Mouse (Mus musculus) activated CD4-positive, CD25-positive, alpha-beta regulatory T cell, adult 4 months (primary cell): ENCODE data around the gene Tnfrsf11a. TPM values are rescaled to one million over a fixed set of nuclear protein-coding genes. Genes with fewer than 3 reads are reported as not detected.
"Not testable (repeated sequence)": the region's sequence is repeated elsewhere in the genome, so short reads cannot be mapped to it uniquely, and the experiment has no call there.

Experiments
- ATAC-seq: one replicate; pipeline ENCODE4 v1.8.0; 2017
- polyA plus RNA-seq, 2 experiments: library from polyadenylated mRNA; unstranded; fragments of 100-300 nt; shearing (Covaris generic); gene quantifications; one replicate each; pipeline ENCODE4 v1.2.1; 2017

The Tnfrsf11a gene
- polyA plus RNA-seq, 2 experiments from 2014 or later = 0.08 TPM; not detected in 1

- no peak for ATAC-seq
Measured at GRCm38 (mm10) chr1:105786731-105787357, 6.3 kb downstream of the Tnfrsf11a start.

- no peak for ATAC-seq
Measured at GRCm38 (mm10) chr1:105790103-105790502, 9.6 kb downstream of the Tnfrsf11a start.

GRCm38 (mm10) chr1:105794670-105795069 lies 14.2 kb downstream of the Tnfrsf11a start:
- ATAC-seq = no peak

GRCm38 (mm10) chr1:105795705-105796104 lies 15.2 kb downstream of the Tnfrsf11a start:
- no peak for ATAC-seq

- ATAC-seq = no peak
Measured at GRCm38 (mm10) chr1:105800570-105800969, 20.1 kb downstream of the Tnfrsf11a start.

GRCm38 (mm10) chr1:105801252-105801651 lies 20.7 kb downstream of the Tnfrsf11a start:
- no peak for ATAC-seq

- ATAC-seq = peak; percentile 82
Measured at GRCm38 (mm10) chr1:105802941-105803340, 22.4 kb downstream of the Tnfrsf11a start.

GRCm38 (mm10) chr1:105804285-105804684 lies 23.8 kb downstream of the Tnfrsf11a start:
- ATAC-seq = no peak

- ATAC-seq = no peak
Measured at GRCm38 (mm10) chr1:105805565-105805964, 25.0 kb downstream of the Tnfrsf11a start.

- ATAC-seq = no peak
Measured at GRCm38 (mm10) chr1:105807028-105807722, 26.7 kb downstream of the Tnfrsf11a start.

GRCm38 (mm10) chr1:105812027-105812426 lies 31.5 kb downstream of the Tnfrsf11a start:
- not testable (repeated sequence) for ATAC-seq

- ATAC-seq = no peak
Measured at GRCm38 (mm10) chr1:105812960-105813708, 32.6 kb downstream of the Tnfrsf11a start.

- ATAC-seq = no peak
Measured at GRCm38 (mm10) chr1:105813709-105814061, 33.2 kb downstream of the Tnfrsf11a start.

- no peak for ATAC-seq
Measured at GRCm38 (mm10) chr1:105814402-105815270, 34.1 kb downstream of the Tnfrsf11a start.

- no peak for ATAC-seq
Measured at GRCm38 (mm10) chr1:105815310-105815709, 34.8 kb downstream of the Tnfrsf11a start.

- ATAC-seq = no peak
Measured at GRCm38 (mm10) chr1:105815736-105816135, 35.2 kb downstream of the Tnfrsf11a start.

- ATAC-seq = no peak
Measured at GRCm38 (mm10) chr1:105819031-105819430, 38.5 kb downstream of the Tnfrsf11a start.

- no peak for ATAC-seq
Measured at GRCm38 (mm10) chr1:105819740-105820139, 39.2 kb downstream of the Tnfrsf11a start.

GRCm38 (mm10) chr1:105824356-105824755 lies 43.8 kb downstream of the Tnfrsf11a start:
- ATAC-seq = no peak

GRCm38 (mm10) chr1:105824980-105825379 lies 44.5 kb downstream of the Tnfrsf11a start:
- no peak for ATAC-seq

GRCm38 (mm10) chr1:105827374-105827773 lies 46.9 kb downstream of the Tnfrsf11a start:
- ATAC-seq = no peak

- ATAC-seq = no peak
Measured at GRCm38 (mm10) chr1:105827786-105828345, 47.3 kb downstream of the Tnfrsf11a start.
